Mouse (Mus musculus): ENCODE measurements around the gene Fabp3.

- no peak for TF ChIP-seq CTCF (IDR thresholded peaks at IDR 0.05; ENCODE audit: low read depth, low read length)
- TF ChIP-seq POLR2A (IDR thresholded peaks at IDR 0.05; ENCODE audit: extremely low read depth, insufficient read depth, low read length) = no peak
These were observed 5.2 kb downstream of the Fabp3 start for GRCm38 (mm10) chr4:130313552-130313951.
